Mouse (Mus musculus) heart, adult 2 months (tissue): ENCODE measurements around the gene Rpl3. TPM values are rescaled to one million over a fixed set of nuclear protein-coding genes. Genes with fewer than 3 reads are reported as not detected.
A peak's percentile ranks its signal among the peaks of the same experiment; 100 is the strongest.

ENCODE experiments used
- DNase-seq, 2 experiments: peaks; one replicate each; pipeline ENCODE4 v3.0.0; 2021
- H3K27ac ChIP-seq: fragments of 200-600 bp; 2 replicates; pipeline ENCODE4 v1.8.1; 2022
- H3K27me3 ChIP-seq: fragments of 200-500 bp; 2 replicates; pipeline ENCODE4 v1.6.1; 2012; ENCODE audit warnings: mild to moderate bottlenecking, low read length, inconsistent platforms, mixed read lengths; ENCODE audit not compliant: control insufficient read depth, insufficient read depth
- H3K36me3 ChIP-seq: fragments of 200-500 bp; 2 replicates; pipeline ENCODE4 v1.6.1; 2012; ENCODE audit warnings: low read length, inconsistent platforms; ENCODE audit not compliant: control insufficient read depth, insufficient read depth
- H3K4me1 ChIP-seq: fragments of 200-500 bp; 2 replicates; pipeline ENCODE4 v1.6.1; 2011; ENCODE audit warnings: low read length; ENCODE audit not compliant: control insufficient read depth, insufficient read depth
- H3K4me3 ChIP-seq: fragments of 200-600 bp; 2 replicates; pipeline ENCODE4 v1.8.1; 2022
- H3K79me2 ChIP-seq: fragments of 200-500 bp; replicated peaks from 2 replicates; pipeline ENCODE4 v1.6.1; 2012; ENCODE audit warnings: mild to moderate bottlenecking, inconsistent platforms, low read length, moderate library complexity, mixed read lengths; ENCODE audit not compliant: control insufficient read depth, insufficient read depth
- H3K9ac ChIP-seq: fragments of 200-500 bp; 2 replicates; pipeline ENCODE4 v1.6.1; 2012; ENCODE audit warnings: low read depth, mild to moderate bottlenecking, control low read depth, inconsistent platforms, low read length, mixed read lengths
- CTCF ChIP-seq: fragments of 200-600 bp; IDR thresholded peaks from 2 replicates; pipeline ENCODE4 v1.8.1; 2022; ENCODE audit warnings: antibody characterized with exemption, mild to moderate bottlenecking, moderate library complexity
- EP300 ChIP-seq: fragments of 200-500 bp; IDR thresholded peaks from 2 replicates; pipeline ENCODE4 v1.6.1; 2011; ENCODE audit warnings: low read depth, low read length, control low read depth; ENCODE audit not compliant: insufficient read depth
- POLR2A ChIP-seq: fragments of 200-500 bp; IDR thresholded peaks from 2 replicates; pipeline ENCODE4 v1.6.1; 2011; ENCODE audit warnings: mild to moderate bottlenecking, low read depth, low read length, control low read depth; ENCODE audit not compliant: insufficient read depth
- WGBS: fragments of 180-500 bp; shearing (Covaris S2); methylation state at CpG from one replicate; pipeline ENCODE4 v1.1.7; 2018; 5-methylcytosine and 5-hydroxymethylcytosine counted together
- intact Hi-C: fragments of 180-260 bp; cut with DNase I; formaldehyde crosslinking; loops from one replicate; pipeline ENCODE4 v1.15.1; 2025
- polyA plus RNA-seq: library from polyadenylated mRNA; depleted of rRNA; stranded (reverse); fragments of >200 nt; gene quantifications from 2 replicates; pipeline ENCODE4 v1.2.3, GENCODE M21; 2012
- total RNA-seq, 2 experiments: library from RNA; stranded (reverse); gene quantifications; 2 replicates each; pipeline ENCODE4 v1.2.3; 2021

Rpl3 gene
- total and polyA plus RNA-seq, 3 experiments, result 137 to 201 (median 150) TPM

- no peaks in the 10 kb centered on the region for H3K4me1 ChIP-seq
- H3K36me3 ChIP-seq, result no peaks in the 10 kb centered on the region
- 57% methylated on average over 2 of the region's 2 CpGs for WGBS
- no peak overlapping the region for H3K9ac ChIP-seq
- intact Hi-C loops, result no loop called here
- no peak for DNase-seq
- no peaks in the 10 kb centered on the region for H3K27me3 ChIP-seq
- no peak overlapping the region for H3K4me3 ChIP-seq
- TF ChIP-seq CTCF (peak; percentile 55), EP300 (no peak)
- no peak overlapping the region for H3K27ac ChIP-seq
- H3K79me2 ChIP-seq, result no peaks in the 10 kb centered on the region
Measured at GRCm38 (mm10) chr15:80112499-80112898, 20.8 kb upstream of the Rpl3 start.

GRCm38 (mm10) chr15:80111436-80111835 is 19.8 kb upstream of the Rpl3 start:
- DNase-seq, result no peak
- no peak for TF ChIP-seq CTCF
- TF ChIP-seq POLR2A, result no peak
- TF ChIP-seq EP300, result no peak
- intact Hi-C loops, result no loop called here
- WGBS, result 66% methylated on average over 12 of the region's 12 CpGs
- Histone ChIP-seq H3K27me3 (no peaks in the 10 kb centered on the region), H3K36me3 (no peaks in the 10 kb centered on the region), H3K4me1 (no peaks in the 10 kb centered on the region), H3K9ac (no peak overlapping the region), H3K4me3 (no peak overlapping the region), H3K79me2 (no peaks in the 10 kb centered on the region), H3K27ac (no peak overlapping the region)

- TF ChIP-seq POLR2A, result no peak
- TF ChIP-seq EP300, result no peak
- no peak for TF ChIP-seq CTCF
- no peak overlapping the region for H3K27ac ChIP-seq
- H3K79me2 ChIP-seq, result no peaks in the 10 kb centered on the region
- H3K27me3 ChIP-seq, result no peaks in the 10 kb centered on the region
- WGBS, result 81% methylated on average over 3 of the region's 3 CpGs
- DNase-seq, result no peak
- intact Hi-C loops, result no loop called here
- H3K9ac ChIP-seq, result no peak overlapping the region
- H3K4me3 ChIP-seq, result no peak overlapping the region
- no peaks in the 10 kb centered on the region for H3K4me1 ChIP-seq
- no peaks in the 10 kb centered on the region for H3K36me3 ChIP-seq
Measured at GRCm38 (mm10) chr15:80107575-80107974, 15.9 kb upstream of the Rpl3 start.

GRCm38 (mm10) chr15:80107143-80107542 is 15.5 kb upstream of the Rpl3 start:
- H3K79me2 ChIP-seq, result no peaks in the 10 kb centered on the region
- no peaks in the 10 kb centered on the region for H3K4me1 ChIP-seq
- DNase-seq, result no peak
- H3K9ac ChIP-seq, result no peak overlapping the region
- 89% methylated on average over 8 of the region's 8 CpGs for WGBS
- no peak overlapping the region for H3K27ac ChIP-seq
- H3K4me3 ChIP-seq, result no peak overlapping the region
- H3K36me3 ChIP-seq, result no peaks in the 10 kb centered on the region
- no peaks in the 10 kb centered on the region for H3K27me3 ChIP-seq
- intact Hi-C loops, result no loop called here
- no peak for TF ChIP-seq POLR2A
- no peak for TF ChIP-seq EP300
- no peak for TF ChIP-seq CTCF

- H3K36me3 ChIP-seq, result no peaks in the 10 kb centered on the region
- 57% methylated on average over 12 of the region's 12 CpGs for WGBS
- H3K4me1 ChIP-seq, result no peaks in the 10 kb centered on the region
- no peak overlapping the region for H3K9ac ChIP-seq
- no peak overlapping the region for H3K4me3 ChIP-seq
- H3K27ac ChIP-seq, result no peak overlapping the region
- intact Hi-C loops, result no loop called here
- TF ChIP-seq EP300 (no peak), CTCF (peak; percentile 17), POLR2A (no peak)
- no peaks in the 10 kb centered on the region for H3K79me2 ChIP-seq
- DNase-seq, result no peak
- no peaks in the 10 kb centered on the region for H3K27me3 ChIP-seq
Measured at GRCm38 (mm10) chr15:80105490-80106410, 14.1 kb upstream of the Rpl3 start.

- no peaks in the 10 kb centered on the region for H3K79me2 ChIP-seq
- H3K27me3 ChIP-seq, result no peaks in the 10 kb centered on the region
- intact Hi-C loops, result no loop called here
- no peak for TF ChIP-seq POLR2A
- no peak for TF ChIP-seq EP300
- TF ChIP-seq CTCF, result no peak
- WGBS, result 83% methylated on average over 6 of the region's 6 CpGs
- DNase-seq, result no peak
- no peak overlapping the region for H3K27ac ChIP-seq
- H3K4me1 ChIP-seq, result peaks cover 6% of the 10 kb centered on the region
- no peaks in the 10 kb centered on the region for H3K36me3 ChIP-seq
- H3K9ac ChIP-seq, result no peak overlapping the region
- no peak overlapping the region for H3K4me3 ChIP-seq
Measured at GRCm38 (mm10) chr15:80102495-80102894, 10.8 kb upstream of the Rpl3 start.
